Mouse (Mus musculus) forebrain, embryonic 16.5 days (tissue): ENCODE results near the gene Serpina3n. TPM values are rescaled to one million over a fixed set of nuclear protein-coding genes. Genes with fewer than 3 reads are reported as not detected.
A peak's percentile ranks its signal among the peaks of the same experiment; 100 is the strongest.
"Not testable (repeated sequence)": the region's sequence is repeated elsewhere in the genome, so short reads cannot be mapped to it uniquely, and the experiment has no call there.

Experiments used
- ATAC-seq: fragments of 200-750 bp; cut with Nextera tagmentation; 2 replicates; pipeline ENCODE4 v1.8.0; 2017; ENCODE audit warnings: mild to moderate bottlenecking, moderate library complexity
- H3K27ac ChIP-seq: fragments of 300-500 bp; sonication (generic); 2 replicates; pipeline ENCODE4 v1.5.1; 2014; ENCODE audit warnings: low read length, control low read depth
- H3K27me3 ChIP-seq: fragments of 300-500 bp; sonication (generic); replicated peaks from 2 replicates; pipeline ENCODE4 v1.6.1; 2014; ENCODE audit warnings: low read length; ENCODE audit not compliant: control insufficient read depth, insufficient read depth
- H3K36me3 ChIP-seq: fragments of 300-500 bp; sonication (generic); 2 replicates; pipeline ENCODE4 v1.6.1; 2014; ENCODE audit not compliant: control insufficient read depth, insufficient read depth
- H3K4me1 ChIP-seq: fragments of 300-500 bp; sonication (generic); replicated peaks from 2 replicates; pipeline ENCODE4 v1.6.1; 2014; ENCODE audit warnings: low read length; ENCODE audit not compliant: control insufficient read depth, insufficient read depth
- H3K4me2 ChIP-seq: fragments of 300-500 bp; sonication (generic); 2 replicates; pipeline ENCODE4 v1.6.1; 2014; ENCODE audit warnings: mild to moderate bottlenecking, low read length, control low read depth
- H3K4me3 ChIP-seq: fragments of 300-500 bp; sonication (generic); replicated peaks from 2 replicates; pipeline ENCODE4 v1.5.1; 2014; ENCODE audit warnings: mild to moderate bottlenecking, low read length, control low read depth
- H3K9ac ChIP-seq: fragments of 300-500 bp; sonication (generic); replicated peaks from 2 replicates; pipeline ENCODE4 v1.6.1; 2014; ENCODE audit warnings: low read depth, low read length, control low read depth
- H3K9me3 ChIP-seq: fragments of 300-500 bp; sonication (generic); 2 replicates; pipeline ENCODE4 v1.6.1; 2016; ENCODE audit warnings: low read length; ENCODE audit not compliant: control insufficient read depth
- WGBS: fragments of 180-500 bp; shearing (Covaris S2); extraction: QIAGEN DNeasy Blood & Tissue Kit; methylation state at CpG from one replicate; pipeline ENCODE4 v1.1.7; 2014; 5-methylcytosine and 5-hydroxymethylcytosine counted together
- polyA plus RNA-seq: library from polyadenylated mRNA; unstranded; fragments of >200 nt; fragmentation: Nextera tagmentation; extraction: Ambion mirVana; gene quantifications from 2 replicates; pipeline ENCODE4 v1.2.1, GENCODE M21; 2015

Serpina3n gene
- polyA plus RNA-seq, 1 experiment from 2014 or later, result not detected

- Histone ChIP-seq H3K4me2 (no peak overlapping the region), H3K9ac (no peak overlapping the region), H3K27me3 (no peaks in the 10 kb centered on the region), H3K9me3 (no peaks in the 10 kb centered on the region), H3K36me3 (no peaks in the 10 kb centered on the region), H3K4me3 (no peak overlapping the region), H3K27ac (no peak overlapping the region), H3K4me1 (no peaks in the 10 kb centered on the region)
- 2% methylated on average over 7 of the region's 7 CpGs for WGBS
- ATAC-seq, result 0 out of 2 replicates have a peak, but pooled peaks have one; percentile 36
Measured at GRCm38 (mm10) chr12:104426915-104427314, 20.4 kb downstream of the Serpina3n start.

- no peak overlapping the region for H3K27ac ChIP-seq
- no peak overlapping the region for H3K4me3 ChIP-seq
- H3K27me3 ChIP-seq, result no peaks in the 10 kb centered on the region
- H3K9ac ChIP-seq, result no peak overlapping the region
- H3K9me3 ChIP-seq, result no peaks in the 10 kb centered on the region
- no peak overlapping the region for H3K4me2 ChIP-seq
- H3K36me3 ChIP-seq, result no peaks in the 10 kb centered on the region
- WGBS, result 28% methylated on average over 10 of the region's 10 CpGs
- no peak for ATAC-seq
- no peaks in the 10 kb centered on the region for H3K4me1 ChIP-seq
Measured at GRCm38 (mm10) chr12:104431359-104431758, 24.8 kb downstream of the Serpina3n start.

- Histone ChIP-seq H3K27ac (no peak overlapping the region), H3K9ac (no peak overlapping the region), H3K4me2 (no peak overlapping the region), H3K4me3 (no peak overlapping the region), H3K9me3 (no peaks in the 10 kb centered on the region), H3K4me1 (no peaks in the 10 kb centered on the region), H3K36me3 (no peaks in the 10 kb centered on the region), H3K27me3 (no peaks in the 10 kb centered on the region)
- WGBS, result 17% methylated on average over 7 of the region's 7 CpGs
- no peak for ATAC-seq
Measured at GRCm38 (mm10) chr12:104433214-104433613, 26.7 kb downstream of the Serpina3n start.

GRCm38 (mm10) chr12:104433951-104434735, 27.6 kb downstream of the Serpina3n start:
- WGBS, result 75% methylated on average over 20 of the region's 20 CpGs
- Histone ChIP-seq H3K9me3 (no peaks in the 10 kb centered on the region), H3K36me3 (no peaks in the 10 kb centered on the region), H3K9ac (no peak overlapping the region), H3K4me1 (no peaks in the 10 kb centered on the region), H3K27ac (no peak overlapping the region), H3K4me3 (no peak overlapping the region), H3K4me2 (no peak overlapping the region), H3K27me3 (no peaks in the 10 kb centered on the region)
- ATAC-seq, result no peak; the same call in 1 of the 2 replicates

GRCm38 (mm10) chr12:104440087-104440760, 33.7 kb downstream of the Serpina3n start:
- H3K9ac ChIP-seq, result no peak overlapping the region
- ATAC-seq, result peak; percentile 67
- H3K4me3 ChIP-seq, result no peak overlapping the region
- no peak overlapping the region for H3K4me2 ChIP-seq
- H3K4me1 ChIP-seq, result no peaks in the 10 kb centered on the region
- H3K9me3 ChIP-seq, result no peaks in the 10 kb centered on the region
- H3K27ac ChIP-seq, result no peak overlapping the region
- H3K36me3 ChIP-seq, result no peaks in the 10 kb centered on the region
- no peaks in the 10 kb centered on the region for H3K27me3 ChIP-seq
- 11% methylated on average over 22 of the region's 22 CpGs for WGBS

GRCm38 (mm10) chr12:104443716-104444115, 37.2 kb downstream of the Serpina3n start:
- no peak overlapping the region for H3K27ac ChIP-seq
- WGBS, result 87% methylated on average over 11 of the region's 11 CpGs
- no peak for ATAC-seq
- no peaks in the 10 kb centered on the region for H3K9me3 ChIP-seq
- no peak overlapping the region for H3K9ac ChIP-seq
- H3K4me3 ChIP-seq, result no peak overlapping the region
- no peaks in the 10 kb centered on the region for H3K36me3 ChIP-seq
- H3K27me3 ChIP-seq, result no peaks in the 10 kb centered on the region
- no peak overlapping the region for H3K4me2 ChIP-seq
- no peaks in the 10 kb centered on the region for H3K4me1 ChIP-seq

GRCm38 (mm10) chr12:104447056-104447455, 40.5 kb downstream of the Serpina3n start:
- H3K9me3 ChIP-seq, H3K27me3 ChIP-seq, H3K9ac ChIP-seq, H3K4me1 ChIP-seq, ATAC-seq, H3K27ac ChIP-seq, H3K4me2 ChIP-seq, H3K36me3 ChIP-seq, H3K4me3 ChIP-seq: not testable (repeated sequence)
- WGBS, result 87% methylated on average over 25 of the region's 25 CpGs

GRCm38 (mm10) chr12:104448099-104448498, 41.6 kb downstream of the Serpina3n start:
- no peak overlapping the region; the same call in 1 of the 2 replicates for H3K4me2 ChIP-seq
- 29% methylated on average over 13 of the region's 13 CpGs for WGBS

GRCm38 (mm10) chr12:104450257-104450656, 43.7 kb downstream of the Serpina3n start:
- WGBS, result 77% methylated on average over 10 of the region's 10 CpGs

More at GRCm38 (mm10) chr12:104448099-104448498, 41.6 kb downstream of the Serpina3n start:
- no peak overlapping the region for H3K9ac ChIP-seq
- H3K27ac ChIP-seq, result no peak overlapping the region
- no peak for ATAC-seq
- H3K27me3 ChIP-seq, result no peaks in the 10 kb centered on the region
- H3K4me1 ChIP-seq, result no peaks in the 10 kb centered on the region
- H3K36me3 ChIP-seq, result no peaks in the 10 kb centered on the region
- no peak overlapping the region for H3K4me3 ChIP-seq
- no peaks in the 10 kb centered on the region for H3K9me3 ChIP-seq

More at GRCm38 (mm10) chr12:104450257-104450656, 43.7 kb downstream of the Serpina3n start:
- Histone ChIP-seq H3K9ac (no peak overlapping the region), H3K4me3 (no peak overlapping the region), H3K9me3 (no peaks in the 10 kb centered on the region), H3K4me2 (no peak overlapping the region), H3K36me3 (no peaks in the 10 kb centered on the region), H3K27me3 (no peaks in the 10 kb centered on the region; the same call in 1 of the 2 replicates), H3K4me1 (no peaks in the 10 kb centered on the region), H3K27ac (no peak overlapping the region)
- no peak for ATAC-seq
